Mouse (Mus musculus) olfactory bulb, adult 2 months (tissue): Measurements from ENCODE around the gene Shisa8. TPM values are rescaled to one million over a fixed set of nuclear protein-coding genes. Genes with fewer than 3 reads are reported as not detected.

Experiments
- H3K27ac ChIP-seq: fragments of 200-500 bp; 2 replicates; pipeline ENCODE4 v1.5.1; 2012; ENCODE audit warnings: low read depth, low read length; ENCODE audit not compliant: insufficient read depth
- H3K4me1 ChIP-seq: fragments of 200-500 bp; 2 replicates; pipeline ENCODE4 v1.6.1; 2012; ENCODE audit warnings: low read length; ENCODE audit not compliant: control insufficient read depth, insufficient read depth
- H3K4me3 ChIP-seq: fragments of 200-500 bp; 2 replicates; pipeline ENCODE4 v1.5.1; 2012; ENCODE audit warnings: mild to moderate bottlenecking, low read depth, low read length, moderate library complexity; ENCODE audit not compliant: insufficient read depth
- CTCF ChIP-seq: fragments of 200-500 bp; IDR thresholded peaks from 2 replicates; pipeline ENCODE4 v1.5.1; 2012; ENCODE audit warnings: low read depth, mild to moderate bottlenecking, low read length, moderate library complexity; ENCODE audit not compliant: insufficient read depth
- POLR2A ChIP-seq: fragments of 200-500 bp; IDR thresholded peaks from 2 replicates; pipeline ENCODE4 v1.6.1; 2012; ENCODE audit warnings: mild to moderate bottlenecking, low read depth, low read length, moderate library complexity; ENCODE audit not compliant: insufficient read depth
- WGBS: fragments of 180-500 bp; shearing (Covaris S2); methylation state at CpG from one replicate; pipeline ENCODE4 v1.1.7; 2018; 5-methylcytosine and 5-hydroxymethylcytosine counted together
- polyA plus RNA-seq: library from polyadenylated mRNA; stranded (reverse); fragments of >200 nt; gene quantifications from 2 replicates; pipeline ENCODE4 v1.2.4, GENCODE M21; 2012; ENCODE audit warnings: low replicate concordance; ENCODE audit not compliant: missing spikeins, insufficient read depth, insufficient read length

Shisa8 gene
- polyA plus RNA-seq, 1 experiment: not detected

GRCm38 (mm10) chr15:82243742-82244114 is 31.1 kb upstream of the Shisa8 start:
- TF ChIP-seq POLR2A (no peak), CTCF (no peak)
- H3K4me3 ChIP-seq: peak overlapping the region; percentile 70
- WGBS: 1% methylated on average over 12 of the region's 12 CpGs
- H3K27ac ChIP-seq: no peak overlapping the region
- no peaks in the 10 kb centered on the region for H3K4me1 ChIP-seq

DNA sequence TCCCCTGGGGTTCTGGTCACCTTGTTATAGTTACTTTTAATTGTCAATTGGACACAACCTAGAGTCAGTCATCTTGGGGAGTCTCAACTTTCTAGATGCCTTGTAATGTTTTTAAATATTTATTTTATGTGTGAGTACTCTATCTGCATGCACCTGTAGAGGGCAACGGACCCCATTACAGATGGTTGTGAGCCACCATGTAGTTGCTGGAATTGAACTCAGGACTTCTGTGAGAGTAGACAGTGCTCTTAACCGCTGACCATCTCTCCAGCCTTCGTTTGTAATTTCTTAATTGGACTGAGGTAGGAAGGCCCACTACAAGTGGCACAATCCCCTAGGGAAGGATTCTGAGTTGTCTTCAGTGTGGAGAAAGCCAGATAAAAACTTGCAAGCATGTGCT is 30.7 kb upstream of the Shisa8 start:
- Histone ChIP-seq H3K27ac (no peak overlapping the region), H3K4me3 (0 out of 2 replicates have a peak overlapping the region, but pooled peaks have one; percentile 70), H3K4me1 (no peaks in the 10 kb centered on the region)
- WGBS: 57% methylated on average over 3 of the region's 3 CpGs
- no peak for TF ChIP-seq CTCF
- TF ChIP-seq POLR2A: no peak

DNA sequence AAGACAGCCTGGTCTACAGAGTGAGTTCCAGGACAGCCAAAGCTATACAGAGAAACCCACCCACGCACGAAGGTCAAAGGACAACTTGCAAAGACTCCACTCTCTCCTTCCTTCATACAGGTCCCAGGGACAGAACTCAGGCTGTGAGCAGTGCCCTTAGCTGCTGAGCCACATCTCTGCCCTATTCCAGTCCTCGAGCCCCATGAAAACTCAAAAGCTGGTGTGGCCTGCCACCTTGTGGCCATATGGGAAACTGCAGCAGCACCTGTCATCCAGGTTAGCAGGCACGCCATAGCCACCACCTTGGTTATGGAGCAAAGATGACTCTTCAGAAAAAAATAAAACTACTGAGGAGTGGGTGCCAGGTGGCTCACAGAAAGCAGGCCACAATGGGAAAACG is 23.9 kb upstream of the Shisa8 start:
- TF ChIP-seq POLR2A (no peak), CTCF (peak; percentile 91)
- no peak overlapping the region for H3K27ac ChIP-seq
- peaks cover 8% of the 10 kb centered on the region; the same call in 1 of the 2 replicates for H3K4me1 ChIP-seq
- WGBS: 16% methylated on average over 5 of the region's 5 CpGs
- H3K4me3 ChIP-seq: no peak overlapping the region

- TF ChIP-seq POLR2A (no peak), CTCF (no peak)
- Histone ChIP-seq H3K4me1 (peaks cover 9% of the 10 kb centered on the region; the same call in 1 of the 2 replicates), H3K4me3 (no peak overlapping the region), H3K27ac (no peak overlapping the region)
- 79% methylated on average over 10 of the region's 10 CpGs for WGBS
Observed at GRCm38 (mm10) chr15:82235661-82236060, 23.0 kb upstream of the Shisa8 start.

DNA sequence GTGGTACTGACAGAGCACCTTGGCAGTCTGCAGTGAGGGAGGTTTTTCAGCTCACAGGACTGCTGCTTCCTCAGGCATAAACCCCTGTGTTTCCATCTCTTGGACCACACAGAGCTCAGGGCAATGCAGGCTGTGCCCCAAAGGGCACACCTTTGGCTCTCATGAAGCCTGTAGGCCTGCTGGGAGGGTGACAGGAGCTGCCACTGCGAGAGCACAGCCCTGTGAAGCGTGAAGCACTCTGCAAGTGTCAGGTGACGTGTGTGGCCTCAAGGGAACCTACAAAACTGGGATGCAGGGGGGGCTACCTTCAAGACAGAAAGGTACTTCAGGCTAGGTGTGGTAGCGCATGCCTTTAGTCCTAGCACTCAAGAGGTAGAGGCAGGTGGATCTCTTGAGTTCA is 20.0 kb upstream of the Shisa8 start:
- Histone ChIP-seq H3K4me1 (peaks cover 14% of the 10 kb centered on the region; the same call in 1 of the 2 replicates), H3K4me3 (no peak overlapping the region), H3K27ac (no peak overlapping the region)
- TF ChIP-seq CTCF (no peak), POLR2A (no peak)
- 91% methylated on average over 4 of the region's 4 CpGs for WGBS

- TF ChIP-seq POLR2A (no peak), CTCF (no peak)
- H3K4me1 ChIP-seq: peaks cover 14% of the 10 kb centered on the region; the same call in 1 of the 2 replicates
- no peak overlapping the region for H3K4me3 ChIP-seq
- WGBS: 58% methylated on average over 11 of the region's 11 CpGs
- H3K27ac ChIP-seq: no peak overlapping the region
Observed at GRCm38 (mm10) chr15:82231591-82232378, 19.2 kb upstream of the Shisa8 start.

GRCm38 (mm10) chr15:82231100-82231499 is 18.5 kb upstream of the Shisa8 start:
- Histone ChIP-seq H3K27ac (no peak overlapping the region), H3K4me1 (peaks cover 14% of the 10 kb centered on the region; the same call in 1 of the 2 replicates), H3K4me3 (no peak overlapping the region)
- WGBS: 82% methylated on average over 4 of the region's 4 CpGs
- TF ChIP-seq POLR2A: no peak
- TF ChIP-seq CTCF: no peak

GRCm38 (mm10) chr15:82230098-82230611 is 17.5 kb upstream of the Shisa8 start:
- WGBS: 87% methylated on average over 6 of the region's 6 CpGs
- H3K4me3 ChIP-seq: no peak overlapping the region
- H3K27ac ChIP-seq: no peak overlapping the region
- no peak for TF ChIP-seq CTCF
- no peak for TF ChIP-seq POLR2A
- peaks cover 20% of the 10 kb centered on the region; the same call in 1 of the 2 replicates for H3K4me1 ChIP-seq

DNA sequence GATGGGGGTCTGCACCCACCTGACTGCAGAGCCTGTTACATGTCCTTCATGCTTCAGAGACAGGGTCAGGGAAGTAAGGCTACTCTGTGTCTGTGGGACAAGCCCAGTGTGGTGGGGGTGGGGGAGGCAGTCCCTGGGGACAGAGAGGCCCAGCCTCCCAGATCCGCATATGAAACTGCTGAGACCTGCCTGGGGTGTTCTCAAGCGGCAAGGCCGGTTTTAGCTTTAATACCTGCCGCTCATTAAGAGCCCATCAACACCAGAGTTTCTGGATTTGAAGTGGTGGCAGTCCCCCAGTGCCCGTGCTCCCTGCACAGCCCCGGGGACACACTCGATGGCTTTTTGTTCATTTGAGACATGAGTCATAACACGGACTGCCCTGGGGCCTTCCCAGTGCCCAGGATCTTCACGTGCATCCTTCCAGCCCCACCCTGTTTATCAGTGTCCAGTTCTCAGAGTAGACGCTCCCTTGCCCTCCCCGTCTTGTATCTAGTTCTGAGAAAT is 17.0 kb upstream of the Shisa8 start:
- 72% methylated on average over 11 of the region's 11 CpGs for WGBS
- H3K4me1 ChIP-seq: peaks cover 20% of the 10 kb centered on the region; the same call in 1 of the 2 replicates
- no peak overlapping the region for H3K4me3 ChIP-seq
- no peak for TF ChIP-seq POLR2A
- no peak for TF ChIP-seq CTCF
- H3K27ac ChIP-seq: no peak overlapping the region
